Mouse (Mus musculus) heart, embryonic 14.5 days (tissue): ENCODE data around the gene Fam89b. TPM values are rescaled to one million over a fixed set of nuclear protein-coding genes. Genes with fewer than 3 reads are reported as not detected.

Source experiments
- ATAC-seq: fragments of 200-750 bp; cut with Nextera tagmentation; 2 replicates; pipeline ENCODE4 v1.8.0; 2017; ENCODE audit warnings: low read depth, moderate TSS enrichment; ENCODE audit not compliant: insufficient number of reproducible peaks, insufficient read depth, low FRiP score
- H3K27ac ChIP-seq, 2 experiments: fragments of 200-500 bp in 1 of 2; fragments of 300-500 bp in 1 of 2; sonication (generic) in 1 of 2; replicated peaks in 1 of 2; 2 replicates each; pipeline ENCODE4 v1.5.1; 2012 to 2014; ENCODE audit warnings: low read depth in 2 of 2, low read length in 2 of 2, control low read depth in 1 of 2, mild to moderate bottlenecking in 1 of 2, mixed read lengths in 1 of 2; ENCODE audit not compliant: control insufficient read depth in 1 of 2, insufficient read depth in 1 of 2
- H3K27me3 ChIP-seq: fragments of 300-500 bp; sonication (generic); 2 replicates; pipeline ENCODE4 v1.6.1; 2014; ENCODE audit warnings: mild to moderate bottlenecking, low read length, control low read depth; ENCODE audit not compliant: control insufficient read depth, insufficient read depth
- H3K36me3 ChIP-seq: fragments of 300-500 bp; sonication (generic); 2 replicates; pipeline ENCODE4 v1.6.1; 2014; ENCODE audit warnings: mild to moderate bottlenecking, control low read depth, low read length, mixed read lengths; ENCODE audit not compliant: control insufficient read depth, insufficient read depth
- H3K4me1 ChIP-seq, 2 experiments: fragments of 200-500 bp in 1 of 2; fragments of 300-500 bp in 1 of 2; sonication (generic) in 1 of 2; 2 replicates each; pipeline ENCODE4 v1.6.1; 2012 to 2014; ENCODE audit warnings: low read length in 2 of 2, control low read depth in 1 of 2, mixed read lengths in 1 of 2; ENCODE audit not compliant: control insufficient read depth in 2 of 2, insufficient read depth in 2 of 2
- H3K4me2 ChIP-seq: fragments of 300-500 bp; sonication (generic); 2 replicates; pipeline ENCODE4 v1.6.1; 2014; ENCODE audit warnings: mild to moderate bottlenecking, low read length
- H3K4me3 ChIP-seq, 2 experiments: fragments of 200-500 bp in 1 of 2; fragments of 300-500 bp in 1 of 2; sonication (generic) in 1 of 2; 2 replicates each; pipeline ENCODE4 v1.5.1; 2012 to 2014; ENCODE audit warnings: low read length in 2 of 2, mild to moderate bottlenecking in 2 of 2, control low read depth in 1 of 2, low read depth in 1 of 2, moderate library complexity in 1 of 2; ENCODE audit not compliant: control insufficient read depth in 1 of 2, insufficient read depth in 1 of 2
- H3K9ac ChIP-seq: fragments of 300-500 bp; sonication (generic); 2 replicates; pipeline ENCODE4 v1.6.1; 2014; ENCODE audit warnings: mild to moderate bottlenecking, low read length
- H3K9me3 ChIP-seq: fragments of 300-500 bp; sonication (generic); 2 replicates; pipeline ENCODE4 v1.6.1; 2016; ENCODE audit warnings: low read length, control low read depth; ENCODE audit not compliant: control insufficient read depth
- WGBS: fragments of 180-500 bp; shearing (Covaris S2); extraction: QIAGEN DNeasy Blood & Tissue Kit; methylation state at CpG from one replicate; pipeline ENCODE4 v1.1.7; 2014; 5-methylcytosine and 5-hydroxymethylcytosine counted together
- polyA plus RNA-seq: library from polyadenylated mRNA; unstranded; fragments of >200 nt; fragmentation: Nextera tagmentation; extraction: Ambion mirVana; gene quantifications from 2 replicates; pipeline ENCODE4 v1.2.1, GENCODE M21; 2014

Gene Fam89b
- polyA plus RNA-seq, 1 experiment from 2014 or later: 89.5 TPM

DNA sequence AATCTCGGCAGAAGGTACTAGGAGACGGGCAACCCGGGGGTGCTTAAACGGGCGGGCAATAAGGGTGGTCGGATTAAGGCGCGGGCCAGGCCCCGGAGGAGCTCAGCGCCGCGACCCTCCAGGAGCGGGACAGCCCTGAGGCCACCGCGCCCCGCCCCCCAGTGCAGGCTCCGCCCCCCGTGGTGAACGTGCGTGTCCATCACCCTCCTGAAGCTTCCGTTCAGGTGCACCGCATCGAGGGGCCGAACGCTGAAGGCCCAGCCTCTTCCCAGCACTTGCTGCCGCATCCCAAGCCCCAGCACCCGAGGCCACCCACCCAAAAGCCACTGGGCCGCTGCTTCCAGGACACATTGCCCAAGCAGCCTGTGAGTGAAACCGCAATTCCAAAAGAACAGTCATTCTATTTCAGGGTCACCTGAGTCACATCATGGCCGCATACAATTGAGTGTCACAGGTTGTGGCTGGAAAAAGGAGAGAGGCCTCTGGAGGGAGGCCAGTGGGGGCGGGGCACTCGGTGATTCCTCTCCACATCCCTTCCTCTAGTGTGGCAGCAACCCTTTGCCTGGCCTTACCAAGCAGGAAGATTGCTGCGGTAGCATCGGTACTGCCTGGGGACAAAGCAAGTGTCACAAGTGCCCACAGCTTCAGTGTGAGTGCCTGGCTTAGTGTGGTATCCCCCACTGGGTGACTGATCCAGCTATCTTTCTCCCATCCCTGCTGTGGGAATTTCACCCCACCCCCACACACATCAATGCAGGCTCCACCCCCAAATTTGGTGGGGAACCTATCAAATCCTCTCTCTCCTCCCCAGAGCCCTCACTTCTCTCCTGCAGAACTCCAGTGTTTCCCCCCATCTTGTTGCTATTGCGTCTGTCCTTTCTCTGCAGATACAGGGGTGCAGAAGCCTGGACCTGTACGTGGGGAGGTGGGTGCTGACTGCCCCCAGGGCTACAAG is 16.6 kb upstream of the Fam89b start:
- peaks cover 14% of the 10 kb centered on the region for H3K36me3 ChIP-seq
- peaks cover 27 to 39% of the 10 kb centered on the region in 2 experiments for H3K4me1 ChIP-seq
- no peak overlapping the region for H3K27ac ChIP-seq
- ATAC-seq: no peak
- peak overlapping the region; percentile 19 to 27 for H3K4me3 ChIP-seq
- H3K27me3 ChIP-seq: peaks cover 33% of the 10 kb centered on the region
- 10% methylated on average over 31 of the region's 36 CpGs for WGBS
- peak overlapping the region; percentile 62 for H3K4me2 ChIP-seq
- H3K9ac ChIP-seq: peak overlapping the region; percentile 63
- H3K9me3 ChIP-seq: no peaks in the 10 kb centered on the region

GRCm38 (mm10) chr19:5743576-5743975 is 14.1 kb upstream of the Fam89b start:
- 62% methylated on average over 5 of the region's 5 CpGs for WGBS
- Histone ChIP-seq H3K4me1 (peaks cover 31 to 49% of the 10 kb centered on the region in 2 experiments), H3K4me3 (peak overlapping the region; percentile 1 to 74; a peak in 2 of 4 replicates), H3K36me3 (peaks cover 5% of the 10 kb centered on the region), H3K27ac (no peak overlapping the region), H3K9me3 (no peaks in the 10 kb centered on the region), H3K9ac (0 out of 2 replicates have a peak overlapping the region, but pooled peaks have one; percentile 98), H3K27me3 (0 out of 2 replicates have a peak, but pooled peaks cover 11% of the 10 kb centered on the region), H3K4me2 (peak overlapping the region; percentile 93)
- ATAC-seq: no peak

GRCm38 (mm10) chr19:5742241-5742641 is 12.8 kb upstream of the Fam89b start:
- H3K27me3 ChIP-seq: 0 out of 2 replicates have a peak, but pooled peaks cover 8% of the 10 kb centered on the region
- peaks cover 31 to 49% of the 10 kb centered on the region in 2 experiments for H3K4me1 ChIP-seq
- peak overlapping the region; percentile 90 to 94 for H3K27ac ChIP-seq
- ATAC-seq: 0 out of 2 replicates have a peak, but pooled peaks have one; percentile 29
- H3K4me2 ChIP-seq: peak overlapping the region; percentile 93
- H3K9ac ChIP-seq: peak overlapping the region; percentile 98
- no peaks in the 10 kb centered on the region for H3K9me3 ChIP-seq
- peak overlapping the region; percentile 74 to 79 for H3K4me3 ChIP-seq
- WGBS: under 1% methylated on average over 32 of the region's 32 CpGs
- H3K36me3 ChIP-seq: peaks cover under 1% of the 10 kb centered on the region

DNA sequence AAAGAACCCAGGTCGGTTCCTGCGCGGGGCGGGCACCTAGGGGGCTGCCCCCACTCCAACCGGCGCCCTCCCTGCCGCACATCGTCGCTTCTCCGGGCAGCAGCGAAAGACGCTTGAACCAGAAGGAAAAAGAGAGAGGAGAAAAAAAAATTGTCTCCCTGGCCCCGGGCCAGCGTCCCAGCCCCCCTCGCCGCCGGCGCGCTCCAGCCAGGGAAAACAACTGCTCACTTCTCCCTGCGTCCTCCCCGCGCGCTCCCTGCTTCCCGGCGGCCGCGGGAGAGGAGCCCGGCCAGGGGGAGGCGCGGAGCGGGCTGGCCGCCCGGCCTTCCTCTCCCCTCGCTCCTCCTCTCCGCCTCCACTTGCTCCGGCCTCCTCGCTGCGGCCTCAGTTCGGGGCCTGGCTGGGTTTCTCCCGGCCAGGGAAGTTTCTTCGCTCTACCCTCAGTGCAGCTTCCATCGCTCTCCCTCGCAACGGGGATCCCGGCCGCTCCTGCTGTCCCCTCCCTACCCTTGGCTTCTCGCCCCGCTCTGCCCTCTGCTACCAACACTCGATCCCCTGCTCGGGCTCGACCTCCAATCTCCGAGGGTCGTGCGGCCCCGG is 12.3 kb upstream of the Fam89b start:
- Histone ChIP-seq H3K27ac (peak overlapping the region; percentile 90 to 94), H3K4me1 (peaks cover 29 to 45% of the 10 kb centered on the region in 2 experiments), H3K4me3 (peak overlapping the region; percentile 74 to 79), H3K36me3 (no peaks in the 10 kb centered on the region; the same call in 1 of the 2 replicates), H3K27me3 (0 out of 2 replicates have a peak, but pooled peaks cover 10% of the 10 kb centered on the region), H3K9ac (peak overlapping the region; percentile 98), H3K9me3 (no peaks in the 10 kb centered on the region), H3K4me2 (peak overlapping the region; percentile 93)
- peak; percentile 73 for ATAC-seq
- WGBS: under 1% methylated on average over 52 of the region's 55 CpGs

DNA sequence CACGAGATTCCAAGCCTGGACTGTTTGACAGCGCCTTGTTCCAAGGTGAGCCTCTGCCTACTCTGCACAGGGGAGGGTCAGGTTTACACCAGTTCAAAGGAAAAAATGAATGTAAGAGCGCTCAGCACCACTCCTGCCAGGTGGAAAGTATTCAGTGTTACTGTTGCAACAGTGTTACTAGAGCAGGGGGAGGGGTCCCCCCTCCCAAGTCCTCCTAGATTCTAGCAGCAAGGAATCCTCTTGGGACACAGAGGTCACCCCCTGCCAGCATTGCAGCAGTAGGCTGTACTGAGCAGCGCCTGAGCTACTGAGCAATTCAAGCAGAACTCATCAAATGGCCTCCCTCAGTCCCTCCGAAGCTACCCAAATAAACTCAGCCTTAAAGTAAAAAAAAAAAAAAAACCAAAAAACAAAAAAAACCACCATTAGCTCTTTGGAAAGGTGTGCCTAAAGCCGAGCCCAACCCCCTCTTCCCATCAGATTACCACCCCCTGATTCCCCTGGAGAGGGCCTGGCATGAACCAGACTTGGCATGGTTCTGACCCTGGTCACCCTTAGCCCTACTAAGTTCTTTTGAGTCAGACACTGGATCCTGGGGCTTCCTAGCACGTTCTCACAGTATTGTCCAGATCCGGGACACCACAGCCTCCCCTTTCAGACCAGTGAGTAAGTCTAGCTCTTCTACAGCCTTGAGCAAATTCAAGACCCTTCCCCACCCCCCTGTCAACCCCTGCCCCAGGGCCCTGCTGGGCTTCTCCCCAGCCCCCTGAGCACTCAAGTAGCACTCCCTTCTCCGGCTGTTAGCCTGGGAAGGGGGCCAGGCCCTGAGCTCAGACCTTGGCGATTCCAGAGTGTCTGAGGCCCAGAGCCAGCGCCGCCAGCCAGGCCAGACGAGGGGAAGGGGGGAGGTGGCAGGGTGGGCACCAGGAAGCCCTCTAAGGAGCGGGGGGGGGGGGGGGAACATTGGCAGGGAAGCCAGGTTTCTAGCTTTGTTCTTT is 11.2 kb upstream of the Fam89b start, which contains the start of gene Ltbp3:
TSS of gene Ltbp3 (plus strand) at position 585 of the 998 bp plus-strand sequence.
- Histone ChIP-seq H3K9me3 (no peaks in the 10 kb centered on the region), H3K4me1 (peaks cover 18 to 35% of the 10 kb centered on the region in 2 experiments), H3K4me3 (peak within 1 kb of the TSS; percentile 74 to 79), H3K4me2 (peak within 1 kb of the TSS; percentile 93), H3K9ac (peak within 1 kb of the TSS; percentile 98), H3K27me3 (0 out of 2 replicates have a peak, but pooled peaks cover 8% of the 10 kb centered on the region), H3K27ac (peak within 1 kb of the TSS; percentile 90 to 94), H3K36me3 (no peaks in the 10 kb centered on the region)
- WGBS: 29% methylated on average over 13 of the region's 14 CpGs
- ATAC-seq: peak; percentile 71

DNA sequence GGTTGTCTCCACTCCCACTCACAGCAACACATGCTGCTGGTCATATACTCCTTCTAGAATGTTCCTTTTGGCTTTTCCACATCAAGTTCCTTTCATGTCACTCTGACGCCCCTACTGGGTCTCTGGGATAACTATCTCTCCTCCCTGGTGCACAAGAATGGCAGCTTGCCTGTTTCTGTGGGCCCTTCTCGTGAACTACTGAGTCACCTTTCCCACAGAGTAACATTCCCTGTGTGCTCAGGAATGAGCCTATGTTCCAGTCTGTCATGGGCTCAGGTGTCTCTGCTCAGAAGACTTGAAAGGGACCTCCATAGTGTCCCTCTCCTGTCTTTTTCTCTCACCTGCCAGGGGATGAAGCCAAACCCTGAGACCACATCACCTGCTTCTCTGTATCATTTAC is 10.0 kb upstream of the Fam89b start:
- Histone ChIP-seq H3K4me2 (no peak overlapping the region), H3K9me3 (no peaks in the 10 kb centered on the region), H3K36me3 (no peaks in the 10 kb centered on the region), H3K27me3 (0 out of 2 replicates have a peak, but pooled peaks cover 8% of the 10 kb centered on the region), H3K27ac (no peak overlapping the region), H3K4me3 (no peak overlapping the region), H3K9ac (no peak overlapping the region), H3K4me1 (peaks cover 16 to 31% of the 10 kb centered on the region in 2 experiments)
- 30% methylated on average over 2 of the region's 2 CpGs for WGBS
- ATAC-seq: no peak
